Mouse (Mus musculus) lung, adult 2 months (tissue): ENCODE measurements around the gene Fat3.

Source experiments
- CTCF ChIP-seq: fragments of 200-500 bp; IDR thresholded peaks from 2 replicates; pipeline ENCODE4 v1.5.1; 2011; ENCODE audit warnings: mild to moderate bottlenecking, low read length, control low read depth; ENCODE audit not compliant: insufficient read depth
- POLR2A ChIP-seq: fragments of 200-500 bp; IDR thresholded peaks from 2 replicates; pipeline ENCODE4 v1.6.1; 2011; ENCODE audit warnings: low read depth, mild to moderate bottlenecking, control low read depth, low read length, borderline replicate concordance; ENCODE audit errors: extremely low read depth

DNA sequence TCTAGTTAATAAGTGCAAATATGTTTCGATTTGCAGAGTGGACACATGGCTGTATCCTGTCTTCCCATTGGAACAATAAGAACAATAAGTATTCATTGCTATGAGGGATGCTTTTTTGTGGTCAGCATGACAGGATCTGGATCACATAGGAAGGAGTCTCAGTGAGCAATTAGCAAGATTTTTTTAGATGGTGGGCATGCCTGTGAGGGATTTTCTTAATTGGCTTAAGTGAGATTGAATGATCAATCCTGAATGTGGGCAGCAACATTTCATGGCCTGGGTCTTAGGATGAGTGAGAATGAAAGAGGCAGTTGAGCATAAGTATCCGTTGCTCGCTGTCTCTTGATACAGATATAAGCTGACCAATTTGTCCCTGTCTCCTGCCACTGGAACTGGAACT is 4.8 kb downstream of the Fat3 start:
- TF ChIP-seq CTCF, result no peak
- TF ChIP-seq POLR2A, result no peak
